Mouse (Mus musculus): ENCODE measurements around the gene Hdlbp. TPM values are rescaled to one million over a fixed set of nuclear protein-coding genes. Genes with fewer than 3 reads are reported as not detected.

The Hdlbp gene
- 41.9 and 50.4 TPM in 2 replicates for polyA plus RNA-seq (2012; rRNA removed; ENCODE audit: low replicate concordance)

GRCm38 (mm10) chr1:93478586-93479475, at the start of gene Hdlbp:
TSS of gene Hdlbp (minus strand) at chr1:93478815.

GRCm38 (mm10) chr1:93511585-93512350, 33.2 kb upstream of the Hdlbp start, which contains the start of gene Farp2:
TSS of gene Farp2 (plus strand) at chr1:93512079.

GRCm38 (mm10) chr1:93373665-93374064, 105.0 kb downstream of the Hdlbp start, which contains the start of gene Ano7:
TSS of gene Ano7 (plus strand) at chr1:93373930.

Other genes starting within 250 kb of the Hdlbp start
- gene Sned1, start 243.0 kb downstream of the Hdlbp start, polyA plus RNA-seq (2012; rRNA removed; ENCODE audit: low replicate concordance), result 0.84 and 3.6 TPM in 2 replicates
- gene Mterf4, start 172.9 kb downstream of the Hdlbp start, polyA plus RNA-seq (2012; rRNA removed; ENCODE audit: low replicate concordance), result 3.2 and 3.9 TPM in 2 replicates
- 1.3 and 1.8 TPM in 2 replicates for gene Ppp1r7, start 136.0 kb downstream of the Hdlbp start, polyA plus RNA-seq (2012; rRNA removed; ENCODE audit: low replicate concordance)
- gene Pask, start 135.3 kb downstream of the Hdlbp start, polyA plus RNA-seq (2012; rRNA removed; ENCODE audit: low replicate concordance), result 1.0 and 1.5 TPM in 2 replicates
- gene Ano7, start 104.9 kb downstream of the Hdlbp start, polyA plus RNA-seq (2012; rRNA removed; ENCODE audit: low replicate concordance), result 27.6 and 41.6 TPM in 2 replicates
- 6.7 and 7.4 TPM in 2 replicates for gene Farp2, start 33.3 kb upstream of the Hdlbp start, polyA plus RNA-seq (2012; rRNA removed; ENCODE audit: low replicate concordance)
- 96.4 and 173 TPM in 2 replicates for gene Stk25, start 179.8 kb upstream of the Hdlbp start, polyA plus RNA-seq (2012; rRNA removed; ENCODE audit: low replicate concordance)
- gene Bok, start 206.8 kb upstream of the Hdlbp start, polyA plus RNA-seq (2012; rRNA removed; ENCODE audit: low replicate concordance), result 75.7 and 107 TPM in 2 replicates

Data from duodenum, adult 2 months (tissue).